Mouse (Mus musculus) heart, embryonic 15.5 days (tissue): ENCODE measurements at regions not wholly inside any gene's neighbourhood (a gene's known extent, or its start where the extent isn't known, plus 50 kb on each side); places are given as distances from the start of the nearest gene placed in this dataset.

ENCODE experiments used
- ATAC-seq: fragments of 200-750 bp; cut with Nextera tagmentation; replicated peaks from 2 replicates; pipeline ENCODE4 v1.8.0; 2017; ENCODE audit warnings: low read depth, moderate TSS enrichment; ENCODE audit not compliant: insufficient number of reproducible peaks, insufficient read depth, low FRiP score
- H3K27ac ChIP-seq: fragments of 300-500 bp; sonication (generic); 2 replicates; pipeline ENCODE4 v1.5.1; 2015; ENCODE audit warnings: mild to moderate bottlenecking, inconsistent platforms
- H3K27me3 ChIP-seq: fragments of 300-500 bp; sonication (generic); 2 replicates; pipeline ENCODE4 v1.6.1; 2015; ENCODE audit warnings: inconsistent platforms
- H3K36me3 ChIP-seq: fragments of 300-500 bp; sonication (generic); 2 replicates; pipeline ENCODE4 v1.6.1; 2015; ENCODE audit warnings: mild to moderate bottlenecking, inconsistent platforms
- H3K4me1 ChIP-seq: fragments of 300-500 bp; sonication (generic); replicated peaks from 2 replicates; pipeline ENCODE4 v1.6.1; 2015; ENCODE audit warnings: inconsistent platforms
- H3K4me2 ChIP-seq: fragments of 300-500 bp; sonication (generic); 2 replicates; pipeline ENCODE4 v1.6.1; 2015; ENCODE audit warnings: inconsistent platforms, mild to moderate bottlenecking, moderate library complexity
- H3K4me3 ChIP-seq: fragments of 300-500 bp; sonication (generic); 2 replicates; pipeline ENCODE4 v1.5.1; 2015; ENCODE audit warnings: mild to moderate bottlenecking, inconsistent platforms
- H3K9ac ChIP-seq: fragments of 300-500 bp; sonication (generic); 2 replicates; pipeline ENCODE4 v1.6.1; 2015; ENCODE audit warnings: mild to moderate bottlenecking, inconsistent platforms
- H3K9me3 ChIP-seq: fragments of 300-500 bp; sonication (generic); replicated peaks from 2 replicates; pipeline ENCODE4 v1.6.1; 2016; ENCODE audit warnings: inconsistent platforms
- WGBS: fragments of 180-500 bp; shearing (Covaris S2); methylation state at CpG from one replicate; pipeline ENCODE4 v1.1.7; 2015; ENCODE audit warnings: mixed read lengths; 5-methylcytosine and 5-hydroxymethylcytosine counted together

DNA sequence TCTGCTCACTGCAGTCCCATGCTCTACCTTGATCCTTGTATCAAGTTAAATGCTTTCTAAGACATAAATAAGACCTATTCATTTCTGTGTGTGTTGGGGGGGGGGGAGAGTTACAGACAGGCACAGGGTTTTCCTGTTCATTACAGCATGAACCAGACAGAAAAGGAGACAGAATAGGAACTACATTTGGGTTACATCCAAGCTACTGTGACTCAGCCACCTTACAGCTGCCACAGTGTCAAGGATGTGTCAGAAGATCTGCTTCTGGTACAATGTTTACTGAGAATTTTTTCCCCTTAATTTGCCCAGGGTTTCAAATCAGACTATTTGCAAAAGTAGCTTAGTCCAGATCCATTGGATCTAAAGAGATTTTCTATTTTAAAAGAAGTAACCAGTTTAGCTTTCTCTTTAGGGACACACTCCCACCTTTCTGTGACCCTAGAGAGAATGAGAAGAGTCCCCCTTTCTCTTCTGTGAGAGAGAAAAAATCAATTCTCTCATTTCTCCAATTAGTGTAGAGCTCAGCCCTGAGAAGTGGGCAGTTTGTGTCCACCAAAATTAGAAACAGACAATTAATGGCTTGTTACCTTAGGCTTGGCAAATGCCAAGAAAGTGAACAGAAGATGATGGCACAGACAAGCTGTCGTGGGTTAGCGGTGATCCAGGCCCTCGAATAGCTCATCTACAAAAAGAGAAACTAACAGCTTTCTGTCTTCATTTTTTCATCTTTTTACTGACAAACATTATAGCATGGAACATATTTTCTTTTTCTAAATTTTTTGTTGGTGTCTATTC lies 55.8 kb upstream of the E2f3 start:
- H3K9ac ChIP-seq: no peak overlapping the region
- H3K9me3 ChIP-seq: no peaks in the 10 kb centered on the region
- H3K4me1 ChIP-seq: peaks cover 9% of the 10 kb centered on the region; the same call in 1 of the 2 replicates
- H3K36me3 ChIP-seq: no peaks in the 10 kb centered on the region
- H3K4me2 ChIP-seq: no peak overlapping the region
- no peaks in the 10 kb centered on the region for H3K27me3 ChIP-seq
- ATAC-seq: no peak
- 89% methylated on average over 3 of the region's 3 CpGs for WGBS
- no peak overlapping the region for H3K27ac ChIP-seq
- H3K4me3 ChIP-seq: no peak overlapping the region

DNA sequence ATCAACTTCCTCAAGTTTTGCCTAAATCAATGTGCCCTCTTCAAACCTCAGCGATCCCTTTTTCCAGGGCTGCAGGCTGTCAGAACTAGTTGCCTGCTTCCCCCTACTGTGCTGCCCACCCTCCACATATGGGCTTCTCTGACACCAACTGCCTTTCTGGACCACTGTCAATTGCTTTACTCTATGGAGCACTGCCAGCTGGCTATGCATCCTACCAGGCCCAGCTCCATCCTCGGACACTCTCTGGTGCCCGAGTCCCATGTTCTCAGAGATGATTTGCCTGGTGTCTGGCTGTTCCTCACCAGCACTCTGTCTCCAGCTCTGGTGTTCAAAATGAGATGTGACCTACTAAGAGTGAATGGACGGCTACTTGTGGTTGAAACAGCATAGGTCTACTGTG lies 54.4 kb upstream of the E2f3 start:
- no peak for ATAC-seq
- WGBS: 81% methylated on average over 4 of the region's 4 CpGs
- no peaks in the 10 kb centered on the region for H3K9me3 ChIP-seq

DNA sequence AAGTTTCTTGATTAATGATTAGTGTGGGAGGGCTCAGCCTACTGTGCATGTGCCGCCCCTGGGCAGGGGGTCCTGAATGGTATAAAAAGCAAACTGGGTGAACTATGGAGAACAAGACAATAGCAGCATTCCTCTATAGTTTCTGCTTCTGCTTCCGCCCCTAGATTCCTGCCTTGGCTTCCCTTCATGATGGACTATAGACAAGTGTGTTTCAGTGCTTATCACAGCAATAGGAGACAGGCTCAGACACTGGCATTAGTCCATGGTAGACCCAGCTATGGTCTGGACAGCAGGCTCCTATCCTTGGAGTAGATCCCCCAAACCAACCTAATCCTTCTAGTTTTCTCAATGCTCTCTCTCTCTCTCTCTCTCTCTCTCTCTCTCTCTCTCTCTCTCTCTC lies 53.9 kb upstream of the E2f3 start:
- Histone ChIP-seq H3K4me1 (peaks cover 9% of the 10 kb centered on the region; the same call in 1 of the 2 replicates), H3K36me3 (no peaks in the 10 kb centered on the region), H3K9me3 (no peaks in the 10 kb centered on the region), H3K27me3 (no peaks in the 10 kb centered on the region), H3K9ac (no peak overlapping the region), H3K27ac (no peak overlapping the region), H3K4me3 (no peak overlapping the region), H3K4me2 (no peak overlapping the region)
- 92% methylated on average over 2 of the region's 2 CpGs for WGBS
- ATAC-seq: no peak

More for the DNA sequence above, 54.4 kb upstream of the E2f3 start:
- no peak overlapping the region for H3K4me3 ChIP-seq
- H3K27ac ChIP-seq: no peak overlapping the region
- no peaks in the 10 kb centered on the region for H3K36me3 ChIP-seq
- no peak overlapping the region for H3K4me2 ChIP-seq
- H3K27me3 ChIP-seq: no peaks in the 10 kb centered on the region
- peaks cover 9% of the 10 kb centered on the region; the same call in 1 of the 2 replicates for H3K4me1 ChIP-seq
- no peak overlapping the region for H3K9ac ChIP-seq

DNA sequence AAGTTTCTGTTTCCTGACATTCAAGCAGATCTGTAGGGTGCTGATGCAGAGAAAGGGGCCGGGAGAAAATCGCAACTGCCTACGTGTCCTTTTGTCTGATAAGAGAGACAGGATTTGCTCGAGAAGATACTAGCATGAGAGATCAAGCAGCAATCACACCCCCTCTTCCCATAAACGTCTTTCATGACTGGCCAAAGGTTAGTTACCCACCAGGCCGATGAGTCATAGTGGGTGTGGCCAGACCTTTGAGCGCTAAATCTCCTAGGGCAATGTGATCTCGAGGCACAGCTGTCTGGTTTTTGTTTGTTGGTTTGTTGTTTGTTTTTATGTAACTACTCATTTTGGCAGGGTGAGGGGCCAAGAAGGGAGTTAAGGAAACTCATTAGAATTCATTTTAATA lies 50.7 kb upstream of the E2f3 start:
- ATAC-seq: no peak
- WGBS: 54% methylated on average over 8 of the region's 8 CpGs

DNA sequence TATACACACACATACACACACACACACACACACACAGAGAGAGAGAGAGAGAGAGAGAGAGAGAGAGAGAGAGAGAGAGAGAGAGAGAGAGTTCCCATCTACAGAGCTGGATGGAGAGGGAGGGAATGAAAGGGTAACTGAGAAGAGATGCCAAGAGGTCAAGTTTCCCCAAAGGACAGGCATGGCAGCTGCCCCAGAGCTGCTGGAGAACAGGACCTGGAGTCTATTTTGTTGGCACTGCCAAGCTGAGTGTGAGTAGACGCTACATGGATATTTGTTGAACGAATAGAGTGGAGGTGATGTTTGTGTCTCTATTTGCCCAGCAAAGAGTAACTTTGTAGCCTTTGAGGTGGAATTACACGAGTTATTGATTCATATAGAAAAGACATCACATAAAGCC lies 50.2 kb upstream of the E2f3 start:
- H3K4me1 ChIP-seq: no peaks in the 10 kb centered on the region
- H3K4me2 ChIP-seq: no peak overlapping the region
- ATAC-seq: no peak
- no peak overlapping the region for H3K27ac ChIP-seq
- no peaks in the 10 kb centered on the region for H3K27me3 ChIP-seq
- no peak overlapping the region for H3K4me3 ChIP-seq
- H3K9me3 ChIP-seq: no peaks in the 10 kb centered on the region
- WGBS: 84% methylated on average over 3 of the region's 3 CpGs
- no peaks in the 10 kb centered on the region for H3K36me3 ChIP-seq
- no peak overlapping the region for H3K9ac ChIP-seq

More for the DNA sequence above, 50.7 kb upstream of the E2f3 start:
- no peak overlapping the region for H3K4me2 ChIP-seq
- H3K4me3 ChIP-seq: no peak overlapping the region
- no peak overlapping the region for H3K27ac ChIP-seq
- H3K4me1 ChIP-seq: no peaks in the 10 kb centered on the region
- no peaks in the 10 kb centered on the region for H3K36me3 ChIP-seq
- no peak overlapping the region for H3K9ac ChIP-seq
- H3K9me3 ChIP-seq: no peaks in the 10 kb centered on the region
- no peaks in the 10 kb centered on the region for H3K27me3 ChIP-seq
